Mouse (Mus musculus): ENCODE results near the gene Pxn.

The Pxn gene

GRCm38 (mm10) chr5:115506454-115507201 lies at the start of gene Pxn:
Pxn (plus strand) TSS chr5:115506676.
- DNase-seq = peak; percentile 91

- DNase-seq = no peak
These were observed 47.6 kb upstream of the Pxn start for GRCm38 (mm10) chr5:115458918-115459317.

- no peak for DNase-seq
These were observed 41.9 kb upstream of the Pxn start for GRCm38 (mm10) chr5:115464408-115465115.

GRCm38 (mm10) chr5:115465642-115466420 lies 40.6 kb upstream of the Pxn start, which contains the start of gene Pla2g1b:
Pla2g1b (plus strand) TSS chr5:115466262.
- DNase-seq = no peak

GRCm38 (mm10) chr5:115469791-115470190 lies 36.7 kb upstream of the Pxn start:
- DNase-seq = no peak

GRCm38 (mm10) chr5:115470766-115471531 lies 35.5 kb upstream of the Pxn start:
- DNase-seq = no peak

GRCm38 (mm10) chr5:115473191-115473590 lies 33.3 kb upstream of the Pxn start:
- DNase-seq = no peak

GRCm38 (mm10) chr5:115474174-115474828 lies 32.2 kb upstream of the Pxn start:
- no peak for DNase-seq

- DNase-seq = peak; percentile 44
These were observed 31.0 kb upstream of the Pxn start for GRCm38 (mm10) chr5:115475337-115476106.

- no peak for DNase-seq
These were observed 30.3 kb upstream of the Pxn start for GRCm38 (mm10) chr5:115476107-115476727.

GRCm38 (mm10) chr5:115479561-115479960 lies 26.9 kb upstream of the Pxn start:
- DNase-seq = no peak

- DNase-seq = no peak
These were observed 26.4 kb upstream of the Pxn start for GRCm38 (mm10) chr5:115480101-115480500.

GRCm38 (mm10) chr5:115482390-115483265 lies 23.8 kb upstream of the Pxn start:
- DNase-seq = peak; percentile 35

GRCm38 (mm10) chr5:115483385-115483784 lies 23.1 kb upstream of the Pxn start:
- no peak for DNase-seq

GRCm38 (mm10) chr5:115483947-115484920 lies 22.2 kb upstream of the Pxn start, which contains the start of gene Sirt4:
Sirt4 (minus strand) TSS chr5:115484725.
- peak; percentile 80 for DNase-seq

GRCm38 (mm10) chr5:115484996-115485395 lies 21.5 kb upstream of the Pxn start:
- DNase-seq = no peak

- no peak for DNase-seq
These were observed 20.8 kb upstream of the Pxn start for GRCm38 (mm10) chr5:115485489-115486205.

GRCm38 (mm10) chr5:115486726-115487125 lies 19.8 kb upstream of the Pxn start:
- DNase-seq = no peak
